Mouse (Mus musculus) embryo, embryonic 10.5 days (tissue): Measurements from ENCODE around the gene Rfx1.
A peak's percentile ranks its signal among the peaks of the same experiment; 100 is the strongest.

Experiments
- DNase-seq: peaks from one replicate; pipeline ENCODE4 v3.0.0-alpha.2; 2015; ENCODE audit warnings: low spot score

Rfx1 gene

DNA sequence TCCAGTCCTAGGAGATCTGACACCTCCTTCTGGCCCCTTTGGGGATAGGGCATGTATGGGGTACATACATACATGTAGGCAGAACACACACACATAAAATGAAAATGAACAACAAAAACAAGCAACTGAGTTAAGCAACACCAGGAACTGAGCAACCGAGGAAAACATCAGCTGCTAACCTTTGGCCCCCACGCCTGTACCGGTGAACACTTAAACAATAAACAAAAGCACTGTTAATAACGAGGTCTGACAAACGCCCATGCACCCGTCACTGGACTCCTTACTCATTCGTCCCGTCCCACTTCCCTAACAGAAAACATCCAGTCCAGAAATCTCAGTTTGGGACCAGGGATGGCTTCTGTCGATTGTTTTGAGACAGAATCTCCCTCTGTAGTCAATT is 22.6 kb downstream of the Rfx1 start:
- DNase-seq = no peak

- no peak for DNase-seq
Observed at GRCm38 (mm10) chr8:84090585-84090984, 24.0 kb downstream of the Rfx1 start.

DNA sequence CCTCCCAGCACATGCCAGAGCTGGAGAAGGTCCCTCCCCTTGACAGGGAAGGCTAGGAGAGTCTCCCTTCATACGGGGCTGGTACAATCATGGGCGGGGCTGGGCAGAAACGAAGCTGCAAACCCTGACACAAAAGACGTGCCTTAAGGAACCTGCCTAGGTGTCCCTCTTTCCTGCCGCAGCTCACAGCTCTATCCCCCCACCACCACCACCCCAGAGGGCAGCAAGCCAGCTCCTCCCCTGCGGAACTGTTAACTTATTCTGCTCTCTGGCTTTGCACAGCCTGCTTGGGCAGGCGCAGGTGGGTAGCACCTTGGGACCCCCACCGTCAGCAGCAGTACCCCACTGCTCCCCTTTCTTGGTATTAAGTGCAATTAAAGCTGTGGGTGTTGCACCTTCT is 29.4 kb downstream of the Rfx1 start:
- no peak for DNase-seq

DNA sequence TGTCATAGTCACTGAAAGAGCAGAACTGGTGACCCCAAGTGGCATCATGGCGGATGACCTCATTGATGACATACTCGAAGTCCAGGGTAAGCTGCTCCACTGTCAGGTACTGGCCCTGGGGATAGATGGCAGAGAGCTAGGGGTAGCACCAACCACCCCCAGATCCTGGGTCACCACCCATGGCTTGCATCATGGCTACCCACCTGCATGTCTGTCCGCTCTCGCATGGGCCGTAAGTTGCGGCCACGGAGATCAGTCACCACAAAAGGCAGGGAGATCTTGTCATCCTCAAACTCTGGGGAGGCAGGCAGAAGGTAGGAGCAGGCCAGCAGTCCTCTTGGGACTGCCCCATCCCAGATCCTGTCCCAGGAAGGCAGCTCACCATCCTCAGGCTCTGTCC is 31.7 kb downstream of the Rfx1 start:
- DNase-seq = no peak

- no peak for DNase-seq
Observed at GRCm38 (mm10) chr8:84101476-84102270, 35.0 kb downstream of the Rfx1 start.

DNA sequence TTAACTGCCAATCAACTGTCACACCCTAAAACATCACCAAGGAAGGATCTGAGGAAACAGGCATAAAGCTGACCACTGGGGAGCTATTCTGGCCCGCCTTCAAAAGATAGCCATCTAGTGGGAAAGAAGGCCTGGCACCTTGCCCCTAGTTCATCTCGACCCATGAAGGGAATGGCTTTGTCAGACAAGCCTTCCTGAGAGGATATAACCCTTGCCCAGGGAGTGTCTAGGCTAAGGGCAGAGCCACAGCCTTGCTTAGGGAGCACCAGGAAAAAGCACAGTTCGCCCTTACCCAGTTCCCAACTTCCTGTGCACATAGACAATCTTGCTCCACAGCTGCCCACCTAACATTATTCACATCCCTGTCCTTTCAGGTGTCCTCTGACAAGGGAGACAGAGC is 37.0 kb downstream of the Rfx1 start:
- DNase-seq = no peak

GRCm38 (mm10) chr8:84104221-84104620 is 37.6 kb downstream of the Rfx1 start:
- peak; percentile 83 for DNase-seq

GRCm38 (mm10) chr8:84104697-84105609 is 38.3 kb downstream of the Rfx1 start, which contains the start of gene Dcaf15:
Gene Dcaf15, minus strand, starts transcription at chr8:84104768.
- peak; percentile 100 for DNase-seq

DNA sequence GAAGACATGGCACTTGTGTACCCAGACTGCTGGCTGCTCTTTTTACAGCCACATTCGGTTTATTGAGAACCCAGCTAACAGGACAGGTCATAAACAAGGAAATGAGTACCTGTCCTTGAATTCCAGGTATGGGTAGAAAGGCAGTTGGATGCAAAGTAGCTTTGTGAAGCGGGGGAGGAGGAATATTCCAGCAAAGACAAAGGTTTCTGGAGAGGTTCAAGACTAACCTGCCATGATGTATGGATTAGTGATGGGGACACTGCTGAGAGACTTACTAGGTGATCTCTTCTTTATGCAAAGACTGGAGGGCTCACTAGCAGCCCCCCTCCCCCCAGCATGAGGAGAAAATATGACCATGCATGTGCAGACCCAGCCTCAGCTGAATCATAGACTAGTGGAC is 39.0 kb downstream of the Rfx1 start:
- no peak for DNase-seq

DNA sequence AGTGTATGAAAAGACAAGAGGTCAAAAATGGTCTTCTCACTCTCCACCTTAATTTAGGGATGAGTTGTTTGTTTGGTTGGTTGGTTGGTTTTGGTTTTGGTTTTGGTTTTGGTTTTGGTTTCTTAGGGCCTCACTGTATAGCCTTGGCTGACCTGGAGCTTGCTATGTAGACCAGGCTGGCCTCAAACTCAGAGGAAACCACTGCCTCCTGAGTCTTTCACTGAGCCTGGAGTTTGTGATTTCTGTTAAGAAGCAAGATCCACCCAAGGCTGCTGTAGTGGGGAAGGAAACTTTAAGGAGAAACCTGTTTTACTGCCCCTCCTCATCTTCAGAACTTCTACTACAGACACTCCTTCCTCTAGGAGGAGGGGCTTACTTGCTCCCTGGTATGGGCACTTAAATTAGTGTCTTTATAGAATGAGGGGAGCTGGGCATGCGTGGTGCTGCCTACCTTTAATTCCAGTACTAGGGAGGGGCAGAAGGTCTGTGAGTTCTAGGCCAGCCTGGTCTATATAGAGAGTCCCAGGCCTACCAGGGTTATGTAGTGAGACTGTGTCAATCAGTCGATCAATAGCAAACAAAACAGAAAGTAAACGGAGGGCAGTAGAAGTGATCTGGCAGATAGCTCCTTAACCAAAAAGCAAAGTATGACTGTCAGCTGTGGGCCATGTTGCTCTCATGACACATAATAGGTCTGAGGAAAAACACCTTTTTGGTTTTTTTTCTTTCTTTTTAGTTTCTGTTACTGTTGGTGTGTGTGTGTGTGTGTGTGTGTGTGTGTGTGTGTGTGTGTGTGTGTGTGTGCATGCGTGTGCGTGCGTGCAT is 39.8 kb downstream of the Rfx1 start:
- no peak for DNase-seq

GRCm38 (mm10) chr8:84115646-84116045 is 49.0 kb downstream of the Rfx1 start:
- DNase-seq = no peak

DNA sequence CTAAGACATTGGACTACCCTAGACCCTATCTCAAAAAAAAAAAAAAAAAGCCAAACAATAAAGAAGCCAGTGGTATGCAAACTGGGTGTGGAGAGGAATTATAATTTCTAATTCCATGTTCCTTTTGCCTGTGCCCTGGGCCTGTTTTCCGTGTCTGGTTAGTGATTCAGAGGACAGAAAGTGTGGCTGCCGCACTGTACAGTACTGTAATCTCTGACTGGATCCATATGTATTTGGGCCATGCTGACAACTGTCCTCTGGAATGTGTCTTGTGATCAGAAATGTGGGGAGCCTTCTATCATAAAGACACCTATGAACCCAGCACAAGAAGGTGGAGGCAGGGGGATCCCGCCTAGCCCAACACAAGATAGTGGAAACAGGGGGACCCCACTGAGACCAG is 55.5 kb downstream of the Rfx1 start:
- no peak for DNase-seq

- DNase-seq = peak; percentile 5
Observed at GRCm38 (mm10) chr8:84125656-84126055, 59.0 kb downstream of the Rfx1 start, which contains the start of gene Podnl1. Gene Podnl1, plus strand, starts transcription at chr8:84125989.

GRCm38 (mm10) chr8:84126742-84127141 is 60.1 kb downstream of the Rfx1 start:
- no peak for DNase-seq

GRCm38 (mm10) chr8:84127202-84127901 is 60.7 kb downstream of the Rfx1 start:
- no peak for DNase-seq

- DNase-seq = no peak
Observed at GRCm38 (mm10) chr8:84128277-84128676, 61.6 kb downstream of the Rfx1 start.

DNA sequence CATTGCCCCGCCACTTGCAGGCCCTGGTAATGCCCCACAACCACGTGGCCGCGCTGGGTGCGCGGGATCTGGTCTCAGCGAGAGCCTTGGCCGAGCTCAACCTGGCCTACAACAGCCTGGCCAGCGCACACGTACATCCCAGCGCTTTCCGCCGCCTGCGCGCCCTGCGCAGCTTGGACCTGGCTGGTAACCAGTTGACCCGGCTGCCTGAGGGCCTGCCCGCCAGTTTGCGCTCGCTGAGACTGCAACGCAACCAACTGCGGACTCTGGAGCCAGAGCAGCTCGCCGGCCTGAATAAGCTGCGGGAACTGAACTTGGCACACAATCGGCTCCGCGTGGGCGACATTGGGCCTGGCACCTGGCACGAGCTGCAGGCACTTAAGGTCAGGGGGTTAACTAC is 64.2 kb downstream of the Rfx1 start:
- DNase-seq = no peak

- no peak for DNase-seq
Observed at GRCm38 (mm10) chr8:84132225-84132624, 65.6 kb downstream of the Rfx1 start.

- DNase-seq = no peak
Observed at GRCm38 (mm10) chr8:84137848-84138247, 71.2 kb downstream of the Rfx1 start.

DNA sequence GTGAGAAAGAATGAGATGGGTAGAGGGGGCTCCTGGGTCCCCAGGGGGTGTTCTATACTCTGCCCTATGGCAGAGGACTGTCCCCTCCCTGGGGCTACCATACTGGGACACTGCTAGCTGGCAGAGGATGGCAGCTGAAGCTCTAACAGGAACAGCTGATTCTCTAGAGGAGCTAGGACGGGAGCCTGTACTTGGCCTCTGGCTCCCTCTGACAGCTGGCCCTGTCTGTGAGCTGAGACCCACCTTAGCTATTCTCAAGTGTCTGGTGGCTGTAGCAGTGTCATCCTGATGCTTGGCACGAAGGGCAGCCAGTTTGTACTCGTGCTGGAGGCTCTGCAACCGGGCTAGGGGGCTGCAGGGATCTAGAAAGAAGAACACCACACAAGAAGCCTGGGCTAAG is 74.2 kb downstream of the Rfx1 start:
- DNase-seq = no peak

GRCm38 (mm10) chr8:84144636-84145245 is 78.1 kb downstream of the Rfx1 start:
- no peak for DNase-seq
